Mouse (Mus musculus): Measurements from ENCODE around the gene BC067074.

DNA sequence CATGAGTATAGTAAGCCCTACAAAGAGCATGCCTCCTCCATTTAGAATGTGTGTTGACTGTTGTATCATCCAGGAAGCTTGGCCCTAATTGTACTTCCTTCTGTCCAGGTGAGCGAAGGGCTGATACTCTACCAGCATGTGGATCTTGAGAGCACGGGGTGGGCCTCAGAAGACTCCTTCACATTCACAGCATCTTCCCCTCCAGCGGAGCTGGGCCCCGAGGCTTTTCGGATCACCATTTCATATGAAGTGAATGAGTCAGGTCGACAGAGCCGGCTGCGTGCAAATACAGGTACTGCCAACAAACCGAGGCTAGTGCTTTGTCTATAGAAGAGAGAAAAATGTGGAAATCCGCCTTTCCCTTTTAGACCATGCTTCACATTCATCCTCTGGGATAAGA lies 73.0 kb downstream of the BC067074 start:
- TF ChIP-seq CHD2 (IDR thresholded peaks at IDR 0.05; ENCODE audit: low read depth, low read length) = no peak
- TF ChIP-seq HCFC1 (IDR thresholded peaks at IDR 0.05; ENCODE audit: borderline replicate concordance, insufficient read depth, low read length) = no peak
- TF ChIP-seq ZC3H11A (IDR thresholded peaks at IDR 0.05; ENCODE audit: borderline replicate concordance, low read depth, low read length) = no peak
